Mouse (Mus musculus) retina, adult 2 months (tissue): ENCODE results near the gene Cops7b.
A peak's percentile ranks its signal among the peaks of the same experiment; 100 is the strongest.

Experiments
- DNase-seq: peaks from one replicate; pipeline ENCODE4 v3.0.0-alpha.2; 2012; ENCODE audit warnings: low read depth, low spot score

The Cops7b gene

DNA sequence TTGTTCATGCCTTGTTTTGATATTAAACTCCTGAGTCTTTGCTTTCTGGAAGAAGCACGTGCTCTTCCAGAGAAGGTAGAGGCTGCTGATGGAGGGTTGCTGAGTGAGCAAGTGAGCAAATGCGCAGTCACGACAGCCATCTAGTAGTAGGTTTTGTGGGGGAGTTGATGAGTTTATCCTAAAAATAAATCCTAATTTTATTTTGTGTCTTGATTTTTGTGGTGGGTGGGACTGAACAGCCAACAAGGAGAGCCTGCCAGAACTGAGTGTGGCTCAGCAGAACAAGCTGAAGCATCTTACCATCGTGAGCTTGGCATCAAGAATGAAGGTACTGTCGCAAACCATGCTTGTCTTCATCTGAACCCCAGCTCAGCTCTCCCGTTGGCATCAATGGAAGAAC, 13.8 kb downstream of the Cops7b start:
- DNase-seq, result no peak

DNA sequence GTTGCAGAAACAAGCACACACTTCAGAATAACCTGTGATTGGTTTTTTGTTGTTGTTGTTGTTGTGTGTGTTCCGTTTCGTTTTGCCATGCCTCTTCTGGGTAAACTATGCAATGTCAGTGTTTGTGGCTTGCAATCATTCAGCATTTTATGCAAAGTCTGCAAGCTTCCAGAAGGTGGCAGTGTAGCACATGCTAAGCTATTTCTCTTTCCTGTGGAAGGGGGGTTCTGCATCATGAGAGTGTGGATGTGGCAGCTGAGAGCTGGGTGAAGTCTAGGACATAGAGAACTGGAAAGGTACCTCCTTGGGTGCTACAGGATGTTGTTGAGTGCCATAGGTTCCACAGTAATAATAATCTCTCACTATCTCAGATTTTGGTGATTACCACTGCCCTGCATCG, 15.8 kb downstream of the Cops7b start:
- no peak for DNase-seq

- no peak for DNase-seq
These were observed 17.4 kb downstream of the Cops7b start for GRCm38 (mm10) chr1:86600117-86600516.

GRCm38 (mm10) chr1:86610954-86611353, 28.2 kb downstream of the Cops7b start:
- DNase-seq, result no peak

GRCm38 (mm10) chr1:86612081-86612480, 29.4 kb downstream of the Cops7b start:
- no peak for DNase-seq

DNA sequence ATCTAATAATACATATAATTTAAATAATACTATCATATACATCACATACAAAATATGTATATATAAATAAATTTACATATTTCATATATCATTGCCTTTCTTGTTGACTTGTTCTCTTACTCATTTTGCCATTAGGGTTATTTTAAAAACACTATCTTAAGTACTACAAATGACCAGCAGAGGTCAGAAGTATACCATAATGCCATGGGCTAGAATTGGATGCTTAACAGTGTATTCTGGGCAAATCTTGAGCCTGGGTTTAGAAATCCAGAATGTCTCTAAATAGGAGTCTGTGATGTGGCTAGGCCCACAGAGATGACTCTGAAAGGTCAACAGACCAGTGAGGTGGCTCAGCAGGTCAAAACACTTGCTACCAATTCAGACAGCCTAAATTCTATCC, 31.6 kb downstream of the Cops7b start:
- DNase-seq, result no peak

- peak; percentile 22 for DNase-seq
These were observed 35.9 kb downstream of the Cops7b start for GRCm38 (mm10) chr1:86618454-86619125.

DNA sequence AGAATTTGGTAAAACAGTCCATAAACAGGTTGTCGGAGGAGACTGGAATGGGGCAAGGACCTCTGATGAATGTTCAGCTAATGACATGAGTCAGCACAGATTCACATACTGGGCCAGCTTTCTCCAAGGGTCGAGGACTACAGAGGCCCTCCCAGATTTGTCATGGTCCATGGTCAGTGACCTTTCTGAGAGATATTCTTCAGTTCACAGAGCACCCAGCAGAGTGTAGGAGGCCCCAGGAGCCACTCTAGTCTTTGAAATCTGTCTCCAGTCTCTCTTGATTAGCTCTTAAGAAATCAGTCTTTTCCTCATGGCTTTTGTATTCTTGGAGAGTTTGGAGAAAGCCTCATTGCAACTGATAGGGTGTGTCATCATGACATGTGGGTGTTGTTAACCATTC, 39.6 kb downstream of the Cops7b start:
- no peak for DNase-seq

GRCm38 (mm10) chr1:86623001-86624000, 40.6 kb downstream of the Cops7b start:
- no peak for DNase-seq

DNA sequence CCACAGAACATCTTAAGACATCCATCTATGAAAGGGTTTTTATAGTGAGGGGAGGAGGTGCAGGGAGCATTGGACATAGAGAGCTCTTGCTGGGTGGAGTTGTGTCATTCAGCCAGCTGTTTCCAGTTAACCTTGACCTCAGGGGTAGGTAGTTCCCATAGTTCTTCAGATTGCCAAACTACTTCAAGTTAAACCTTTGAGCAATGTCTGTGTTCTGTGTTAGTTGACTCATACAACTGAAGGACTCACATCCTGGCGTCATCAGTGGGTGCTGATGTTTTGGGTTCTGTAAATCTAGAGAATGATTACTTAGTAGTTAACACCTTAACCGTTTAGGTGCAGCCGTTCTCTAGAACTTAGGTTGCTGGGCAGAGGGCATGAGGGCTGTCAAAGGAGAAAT, 45.6 kb downstream of the Cops7b start:
- DNase-seq, result no peak

DNA sequence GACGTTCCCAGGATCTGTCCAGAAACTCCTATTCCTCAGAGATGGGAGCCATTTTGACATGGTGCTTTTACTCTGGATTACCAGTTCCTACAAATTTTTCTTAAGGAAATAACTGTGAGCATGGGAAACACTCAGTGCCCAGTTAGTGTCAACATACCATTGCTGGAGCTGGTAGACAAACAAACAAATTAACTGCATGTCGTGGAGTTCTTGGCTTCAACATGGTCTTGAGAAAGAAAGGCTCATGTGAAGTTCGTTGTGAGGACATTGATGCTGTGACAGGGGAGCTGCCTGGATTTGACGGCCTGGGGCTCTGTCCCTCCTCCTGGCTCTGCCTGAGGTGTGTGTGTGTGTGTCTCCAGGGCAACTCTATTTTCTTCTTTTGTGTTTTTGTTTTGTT, 47.2 kb downstream of the Cops7b start:
- no peak for DNase-seq

DNA sequence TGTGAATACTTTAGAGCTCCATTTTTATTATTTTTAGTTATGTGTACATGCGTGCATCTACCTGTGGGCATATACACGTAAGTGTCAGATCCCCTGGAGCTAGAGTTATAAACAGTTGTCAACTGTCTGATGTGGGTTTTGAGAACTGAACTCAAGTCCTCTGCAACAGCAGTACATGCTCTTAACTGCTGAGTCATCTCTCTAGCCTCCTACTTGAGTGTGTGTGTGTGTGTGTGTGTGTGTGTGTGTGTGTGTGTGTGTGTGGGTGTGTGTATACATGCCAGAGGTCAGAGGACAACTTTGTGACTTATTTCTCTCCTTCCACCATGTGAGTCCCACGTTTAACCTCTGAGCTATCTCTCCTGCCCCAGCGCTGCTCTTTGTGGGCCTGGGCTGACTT, 47.8 kb downstream of the Cops7b start:
- no peak for DNase-seq

DNA sequence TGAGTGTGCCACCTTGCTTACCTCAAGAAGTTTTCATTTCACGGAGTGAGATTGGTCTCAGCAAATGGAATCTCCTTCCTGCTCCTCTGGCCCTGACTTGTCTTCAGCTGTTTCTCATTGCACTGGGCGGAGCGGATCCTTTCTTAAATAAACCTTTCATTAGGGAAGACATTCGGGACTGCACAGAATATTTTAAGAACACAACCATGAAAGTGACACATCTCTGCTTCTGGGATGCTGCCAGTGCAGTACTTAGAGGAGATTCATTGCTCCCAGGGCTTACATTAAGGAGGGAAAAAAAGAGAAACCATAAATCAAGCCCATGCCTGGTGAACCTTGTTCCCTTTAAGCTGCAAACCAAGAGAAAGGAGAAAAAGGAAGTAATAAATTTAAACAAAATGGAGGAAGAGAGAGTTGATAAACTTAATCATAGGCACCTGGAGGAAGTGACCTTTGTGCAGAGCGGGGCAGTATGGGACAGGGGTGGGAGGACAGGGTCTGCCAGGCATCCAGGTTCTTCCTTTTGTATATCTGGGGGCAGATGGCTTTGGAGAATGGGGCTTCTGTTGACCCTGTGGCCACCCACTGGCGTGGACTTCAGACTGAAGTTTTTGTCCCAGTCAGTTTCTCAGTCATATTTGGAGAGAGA, 50.2 kb downstream of the Cops7b start:
- DNase-seq, result no peak

GRCm38 (mm10) chr1:86633434-86633833, 50.7 kb downstream of the Cops7b start:
- no peak for DNase-seq

GRCm38 (mm10) chr1:86633840-86634750, 51.4 kb downstream of the Cops7b start:
- DNase-seq, result no peak

- no peak for DNase-seq
These were observed 52.2 kb downstream of the Cops7b start for GRCm38 (mm10) chr1:86634751-86635359.

DNA sequence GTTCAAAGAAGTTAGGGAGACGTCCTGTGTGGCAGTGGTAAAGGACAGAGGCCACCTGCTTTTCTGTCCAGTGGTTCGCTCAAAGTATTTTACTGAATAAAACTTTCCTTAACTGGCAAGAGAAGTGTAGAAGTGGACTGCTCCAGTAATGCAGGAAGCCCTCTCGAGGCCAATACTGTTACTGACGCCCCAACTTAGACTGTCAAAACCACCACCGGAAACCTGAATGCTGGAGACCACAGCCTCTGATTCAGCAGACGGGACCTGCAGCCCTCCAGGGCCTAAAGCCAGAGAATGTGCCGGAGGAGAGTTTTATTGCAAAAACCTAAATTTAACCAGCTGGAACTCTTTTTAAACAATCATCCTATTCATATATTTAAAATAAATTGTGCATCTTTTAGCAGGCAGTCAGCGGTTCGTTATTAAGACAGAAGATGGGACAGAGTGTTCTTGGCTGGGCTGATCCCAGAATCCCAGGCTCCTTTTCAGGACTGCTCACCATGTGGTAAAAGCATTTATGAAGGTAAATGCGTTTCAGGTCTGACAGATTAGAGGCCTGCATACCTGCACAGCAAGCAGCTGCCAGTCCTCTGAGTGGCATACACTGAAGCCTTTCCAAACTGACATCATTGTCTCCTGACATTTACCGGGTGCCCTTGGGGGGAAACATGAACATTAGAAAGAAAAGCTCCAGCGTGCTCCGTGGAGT, 60.6 kb downstream of the Cops7b start:
- DNase-seq, result no peak

DNA sequence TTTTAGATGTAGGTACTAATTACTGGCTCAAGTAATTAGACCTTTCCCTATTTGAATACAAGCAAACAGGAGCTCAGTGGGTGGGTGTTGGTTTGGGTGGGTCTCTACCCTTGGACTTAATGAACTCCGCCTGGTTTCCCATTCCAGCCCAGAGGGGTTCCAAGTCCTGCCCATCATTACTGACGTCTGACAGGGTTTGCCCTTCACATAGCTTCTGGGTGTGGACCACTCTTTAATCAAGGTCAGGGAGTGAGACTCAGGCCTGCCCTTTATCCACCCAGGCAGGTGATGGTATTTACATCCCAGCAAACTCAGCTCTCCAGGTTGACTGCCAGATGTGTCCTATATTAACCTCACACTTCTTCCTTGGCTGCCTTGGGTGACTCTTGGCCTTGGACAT, 64.8 kb downstream of the Cops7b start:
- no peak for DNase-seq

GRCm38 (mm10) chr1:86650272-86650671, 67.6 kb downstream of the Cops7b start:
- peak; percentile 25 for DNase-seq

DNA sequence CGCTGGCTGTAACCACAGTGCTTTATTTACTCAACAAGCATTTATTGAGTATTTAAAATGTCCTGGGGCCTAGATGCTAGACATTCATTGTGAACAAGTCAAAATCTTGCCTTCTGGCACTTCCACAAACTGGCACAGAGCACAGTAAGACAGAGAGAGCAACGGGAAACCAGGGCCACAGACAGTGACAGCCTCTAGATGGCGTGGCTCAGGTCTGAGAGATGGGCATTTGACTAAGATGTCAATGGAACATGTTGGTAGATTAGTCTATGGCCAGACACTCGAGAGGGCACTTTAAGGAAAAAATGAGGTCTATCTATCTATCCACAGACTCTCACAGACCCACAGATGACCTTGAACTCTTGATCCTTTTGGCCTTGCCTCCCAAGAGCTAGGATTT, 70.0 kb downstream of the Cops7b start:
- DNase-seq, result no peak
